Mouse (Mus musculus) lung, postnatal 14 days (tissue): ENCODE data around the gene Unc93a.
"Not testable (repeated sequence)": the region's sequence is repeated elsewhere in the genome, so short reads cannot be mapped to it uniquely, and the experiment has no call there.

ENCODE experiments used
- DNase-seq: peaks from one replicate; pipeline ENCODE4 v3.0.0; 2021

Unc93a gene

DNA sequence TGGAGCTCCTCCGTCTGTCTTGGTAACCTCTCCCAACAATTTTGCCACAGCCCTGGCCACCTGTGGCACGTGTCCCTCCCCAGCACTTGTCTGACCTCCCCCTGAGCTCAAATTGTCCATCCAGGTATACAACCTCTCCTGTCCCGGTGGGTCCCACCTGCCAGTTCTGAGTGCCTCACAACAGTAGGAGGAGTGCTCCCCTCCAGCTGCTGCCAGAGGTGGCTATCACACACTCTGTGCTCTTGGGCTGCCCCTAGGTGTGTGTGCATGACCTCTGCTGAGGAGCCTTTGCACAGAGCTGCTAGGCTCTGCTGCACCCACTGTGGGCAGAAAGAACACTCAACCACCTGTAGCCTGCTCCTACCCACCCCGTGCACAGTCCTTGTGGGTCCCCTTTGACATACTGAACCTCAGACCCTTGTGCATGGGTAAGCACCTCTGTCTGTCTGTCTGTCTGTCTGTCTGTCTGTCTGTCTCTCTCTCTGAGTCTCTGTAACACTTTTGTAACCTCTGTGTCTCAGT lies 63.7 kb downstream of the Unc93a start:
- not testable (repeated sequence) for DNase-seq

DNA sequence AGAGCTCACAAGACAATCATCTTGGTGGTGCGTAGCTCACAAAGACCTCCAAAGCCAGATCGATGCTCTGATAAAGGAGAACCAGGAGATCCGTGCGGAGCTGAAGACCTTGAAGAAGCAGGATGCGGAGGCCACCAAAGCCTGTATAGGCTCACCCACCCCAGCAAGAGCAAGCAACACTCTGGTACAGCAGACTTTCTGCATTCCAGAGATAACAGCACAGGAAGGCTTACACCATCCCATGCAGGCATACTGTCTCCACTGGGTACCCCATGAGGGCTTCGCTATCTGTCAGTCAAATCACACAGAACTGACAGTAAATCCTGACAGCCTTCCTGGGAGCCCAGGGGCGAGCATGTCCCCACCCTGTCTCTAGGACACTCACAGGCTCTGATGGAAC lies 68.7 kb downstream of the Unc93a start:
- not testable (repeated sequence) for DNase-seq

DNA sequence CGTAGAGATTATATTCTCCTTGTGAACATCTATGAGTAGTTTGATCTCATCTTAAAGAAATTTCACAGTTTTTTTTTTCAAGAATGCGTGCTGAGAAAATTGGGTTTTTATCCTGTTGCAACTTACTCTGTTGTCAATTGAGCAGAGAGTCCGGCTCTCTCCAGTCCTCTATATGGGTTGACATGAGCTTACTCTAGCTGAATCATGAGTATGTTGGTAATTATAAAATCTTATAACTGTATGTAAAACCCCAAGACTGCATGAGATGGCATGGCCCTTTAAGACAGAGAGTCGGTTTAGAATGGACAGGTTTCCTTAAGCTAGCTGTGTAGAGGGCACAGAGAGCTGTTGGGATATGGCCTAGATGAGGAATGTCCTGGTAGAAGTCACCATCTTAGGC lies 70.8 kb downstream of the Unc93a start, which contains the start of gene Tcp10b:
Gene Tcp10b (plus strand): TSS at position 301 of the 400 bp plus-strand sequence.
- DNase-seq = not testable (repeated sequence)
